Mouse (Mus musculus): Measurements from ENCODE around the gene Crtc1. TPM values are rescaled to one million over a fixed set of nuclear protein-coding genes. Genes with fewer than 3 reads are reported as not detected.
A peak's percentile ranks its signal among the peaks of the same experiment; 100 is the strongest.

Gene Crtc1
- total and polyA plus RNA-seq, 2 experiments from 2014 or later = 51.7 to 52.9 TPM

DNA sequence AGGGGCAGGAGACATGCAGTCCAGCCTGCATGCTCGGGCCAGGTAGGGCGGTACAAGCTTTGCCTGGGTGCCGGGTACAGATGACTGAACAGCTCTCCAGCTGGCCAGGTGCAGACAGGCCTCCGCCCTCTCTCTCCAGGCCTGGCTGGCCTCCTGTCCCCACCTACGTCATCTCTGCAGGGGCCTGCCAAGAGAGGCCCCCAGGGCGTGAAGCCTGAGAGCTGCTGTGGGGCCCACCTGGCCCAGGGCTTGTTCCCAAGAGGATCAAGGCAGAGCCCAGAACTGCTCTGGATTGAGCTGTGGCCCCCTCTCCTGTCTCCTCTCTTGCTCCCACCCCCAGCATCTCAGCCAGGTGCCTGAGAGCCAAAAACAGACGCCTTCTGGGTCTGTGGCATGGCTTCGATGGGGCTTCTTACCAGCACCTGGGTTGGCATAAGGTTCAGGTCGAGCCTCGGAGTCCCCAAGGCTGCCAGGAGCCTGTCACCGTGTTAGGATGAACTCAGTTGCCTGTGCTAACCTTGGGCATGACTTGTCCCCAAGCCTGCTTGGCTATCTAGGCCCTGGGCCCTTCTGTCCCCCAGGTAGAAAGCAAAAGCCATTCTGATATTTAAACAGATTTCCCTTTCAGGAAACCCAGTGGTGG is 32.8 kb downstream of the Crtc1 start:
- no peak for TF ChIP-seq CTCF (IDR thresholded peaks at IDR 0.05; ENCODE audit: low read depth)
- Histone ChIP-seq H3K9ac (no peak overlapping the region), H3K4me3 (ENCODE audit: low read depth, low read length) (no peak overlapping the region), H3K4me1 (ENCODE audit: insufficient read depth) (0 out of 2 replicates have a peak, but pooled peaks cover 2% of the 10 kb centered on the region), H3K27ac (ENCODE audit: low read depth, low read length) (no peak overlapping the region), H3K4me2 (ENCODE audit: low read depth) (no peak overlapping the region), H3K27me3 (ENCODE audit: insufficient read depth, low read length) (no peaks in the 10 kb centered on the region), H3K36me3 (ENCODE audit: insufficient read depth) (peaks cover 7% of the 10 kb centered on the region), H3K9me3 (ENCODE audit: low read length) (no peaks in the 10 kb centered on the region)
- ATAC-seq = no peak
- DNase-seq = no peak
- WGBS = 78% methylated on average over 11 of the region's 11 CpGs

DNA sequence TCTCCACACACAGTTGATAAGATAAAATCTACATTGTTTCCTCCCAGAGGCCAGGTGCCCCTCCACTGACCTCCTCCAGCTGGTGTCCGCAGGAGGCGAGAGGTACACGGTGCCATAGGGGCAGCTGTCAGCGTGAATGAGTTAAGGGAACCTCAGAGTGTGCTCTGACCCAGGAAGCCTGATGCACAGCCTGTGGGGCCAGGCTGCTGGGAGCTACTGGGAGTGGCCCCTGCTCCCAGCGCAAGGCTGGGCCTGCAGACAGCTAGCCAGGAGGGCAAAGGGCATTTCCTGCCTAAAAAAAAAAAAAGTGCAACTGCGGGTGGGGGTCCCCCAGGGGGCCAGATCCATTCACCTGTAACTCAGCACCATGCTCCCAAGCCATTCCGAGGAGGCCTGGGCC is 34.2 kb downstream of the Crtc1 start:
- Histone ChIP-seq H3K4me3 (ENCODE audit: low read depth, low read length) (no peak overlapping the region), H3K4me2 (ENCODE audit: low read depth) (no peak overlapping the region), H3K9ac (no peak overlapping the region), H3K4me1 (ENCODE audit: insufficient read depth) (0 out of 2 replicates have a peak, but pooled peaks cover 2% of the 10 kb centered on the region), H3K9me3 (ENCODE audit: low read length) (no peaks in the 10 kb centered on the region), H3K27ac (ENCODE audit: low read depth, low read length) (no peak overlapping the region), H3K36me3 (ENCODE audit: insufficient read depth) (peaks cover 12% of the 10 kb centered on the region), H3K27me3 (ENCODE audit: insufficient read depth, low read length) (no peaks in the 10 kb centered on the region)
- TF ChIP-seq CTCF (IDR thresholded peaks at IDR 0.05; ENCODE audit: low read depth) = no peak
- no peak for DNase-seq
- 78% methylated on average over 7 of the region's 7 CpGs for WGBS
- ATAC-seq = no peak

DNA sequence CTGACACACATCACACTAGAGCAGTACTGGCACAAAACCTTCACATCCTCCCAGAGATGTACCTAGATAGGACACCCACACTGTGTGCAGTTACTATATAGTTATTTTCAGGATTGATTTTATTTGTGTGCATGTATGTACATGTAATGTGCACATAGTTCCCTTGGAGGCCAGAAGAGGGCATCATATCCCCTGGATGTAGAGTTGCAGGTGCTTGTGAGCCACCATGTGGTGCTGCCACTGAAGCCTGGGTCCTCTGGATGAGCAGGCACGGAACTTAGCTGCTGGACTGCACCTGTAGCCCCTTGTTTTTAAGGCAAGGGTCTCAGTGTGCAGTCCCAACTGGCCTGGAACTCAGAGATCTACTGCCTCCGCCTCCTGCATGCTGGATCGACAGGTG is 35.2 kb downstream of the Crtc1 start:
- H3K4me3 ChIP-seq (ENCODE audit: low read depth, low read length) = no peak overlapping the region
- no peak overlapping the region for H3K4me2 ChIP-seq (ENCODE audit: low read depth)
- DNase-seq = no peak
- H3K27me3 ChIP-seq (ENCODE audit: insufficient read depth, low read length) = no peaks in the 10 kb centered on the region
- no peak overlapping the region for H3K9ac ChIP-seq
- no peak for ATAC-seq
- H3K27ac ChIP-seq (ENCODE audit: low read depth, low read length) = no peak overlapping the region
- no peaks in the 10 kb centered on the region for H3K9me3 ChIP-seq (ENCODE audit: low read length)
- H3K4me1 ChIP-seq (ENCODE audit: insufficient read depth) = no peaks in the 10 kb centered on the region
- 0 out of 2 replicates have a peak, but pooled peaks have one; percentile 15 for TF ChIP-seq CTCF (IDR thresholded peaks at IDR 0.05; ENCODE audit: low read depth)
- 96% methylated on average over 3 of the region's 3 CpGs for WGBS
- H3K36me3 ChIP-seq (ENCODE audit: insufficient read depth) = peaks cover 16% of the 10 kb centered on the region

DNA sequence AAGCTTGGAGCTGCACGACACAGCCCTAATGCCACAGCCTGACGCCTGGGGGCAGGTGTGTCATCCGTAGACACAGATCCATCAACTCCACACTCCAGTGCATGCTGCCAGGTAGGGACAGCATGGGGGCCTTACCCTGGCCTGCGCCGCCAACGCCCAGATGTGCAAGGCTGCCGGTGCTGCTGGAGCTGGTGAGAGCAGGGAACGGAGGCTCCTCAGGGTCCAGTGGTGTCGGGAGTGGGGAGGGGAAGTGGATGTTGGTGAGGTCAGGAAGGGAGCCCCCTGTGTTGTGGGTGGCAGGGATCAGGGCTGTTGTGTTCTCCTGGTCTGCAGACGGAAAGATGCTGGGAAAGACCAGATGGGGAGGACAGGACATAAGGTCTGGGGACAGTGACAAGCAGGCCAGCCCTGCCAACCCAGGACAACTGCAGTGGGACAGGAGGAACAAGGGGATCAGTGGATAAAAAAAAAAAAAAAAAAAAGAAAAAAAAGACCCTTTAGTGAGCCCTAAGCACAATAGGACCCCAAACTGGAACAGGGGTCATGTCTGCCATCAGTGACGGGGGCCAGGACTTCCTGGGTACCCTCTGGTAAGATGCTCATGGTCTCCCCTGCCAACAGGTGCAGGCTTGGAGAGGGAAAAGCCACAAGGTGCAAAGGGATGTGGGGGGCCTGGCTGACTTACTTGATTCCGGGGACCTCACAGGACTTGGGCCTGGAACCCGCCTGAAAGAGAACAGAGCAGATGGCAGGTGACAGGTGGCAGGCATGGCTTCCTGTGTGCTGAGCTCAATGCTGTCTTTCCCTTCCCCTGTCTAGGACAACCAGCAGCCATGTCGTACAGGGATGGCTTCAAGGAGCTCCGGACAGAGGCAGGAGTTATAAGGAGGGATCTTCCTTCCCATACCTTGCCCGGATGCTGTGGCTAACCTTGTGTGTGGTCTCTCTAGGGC is 41.5 kb downstream of the Crtc1 start:
- H3K27ac ChIP-seq (ENCODE audit: low read depth, low read length) = no peak overlapping the region
- no peak overlapping the region for H3K9ac ChIP-seq
- H3K4me3 ChIP-seq (ENCODE audit: low read depth, low read length) = no peak overlapping the region
- DNase-seq (no peak), ATAC-seq (no peak)
- H3K4me1 ChIP-seq (ENCODE audit: insufficient read depth) = no peaks in the 10 kb centered on the region
- no peaks in the 10 kb centered on the region for H3K27me3 ChIP-seq (ENCODE audit: insufficient read depth, low read length)
- no peaks in the 10 kb centered on the region for H3K9me3 ChIP-seq (ENCODE audit: low read length)
- WGBS = 84% methylated on average over 16 of the region's 16 CpGs
- H3K36me3 ChIP-seq (ENCODE audit: insufficient read depth) = peaks cover 27% of the 10 kb centered on the region
- no peak overlapping the region for H3K4me2 ChIP-seq (ENCODE audit: low read depth)
- TF ChIP-seq CTCF (IDR thresholded peaks at IDR 0.05; ENCODE audit: low read depth) = no peak

DNA sequence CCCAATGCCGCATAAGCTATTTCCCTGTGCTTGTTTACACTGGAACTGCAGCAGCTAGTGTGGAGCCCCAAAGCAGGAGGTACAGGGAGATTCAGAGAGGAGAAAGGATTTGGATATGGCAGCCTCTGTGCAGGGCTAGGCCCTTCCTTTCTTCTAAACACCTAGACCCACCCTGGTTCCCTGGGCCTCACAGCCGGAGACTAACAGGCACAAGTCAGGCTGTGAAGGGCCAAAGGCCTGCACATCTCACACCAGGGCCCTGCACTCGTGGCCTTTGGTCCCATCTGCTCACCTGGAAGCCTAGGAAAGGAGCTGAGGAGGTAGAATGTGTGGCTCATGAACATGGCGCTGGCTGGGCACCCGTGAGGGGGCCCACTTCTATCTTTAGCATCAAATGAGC is 43.2 kb downstream of the Crtc1 start:
- H3K9me3 ChIP-seq (ENCODE audit: low read length) = no peaks in the 10 kb centered on the region
- H3K27me3 ChIP-seq (ENCODE audit: insufficient read depth, low read length) = no peaks in the 10 kb centered on the region
- ATAC-seq = no peak
- no peak for DNase-seq
- H3K4me2 ChIP-seq (ENCODE audit: low read depth) = no peak overlapping the region
- TF ChIP-seq CTCF (IDR thresholded peaks at IDR 0.05; ENCODE audit: low read depth) = no peak
- H3K9ac ChIP-seq = no peak overlapping the region
- no peak overlapping the region for H3K4me3 ChIP-seq (ENCODE audit: low read depth, low read length)
- H3K27ac ChIP-seq (ENCODE audit: low read depth, low read length) = no peak overlapping the region
- H3K4me1 ChIP-seq (ENCODE audit: insufficient read depth) = no peaks in the 10 kb centered on the region
- H3K36me3 ChIP-seq (ENCODE audit: insufficient read depth) = peaks cover 39% of the 10 kb centered on the region
- 81% methylated on average over 5 of the region's 5 CpGs for WGBS

DNA sequence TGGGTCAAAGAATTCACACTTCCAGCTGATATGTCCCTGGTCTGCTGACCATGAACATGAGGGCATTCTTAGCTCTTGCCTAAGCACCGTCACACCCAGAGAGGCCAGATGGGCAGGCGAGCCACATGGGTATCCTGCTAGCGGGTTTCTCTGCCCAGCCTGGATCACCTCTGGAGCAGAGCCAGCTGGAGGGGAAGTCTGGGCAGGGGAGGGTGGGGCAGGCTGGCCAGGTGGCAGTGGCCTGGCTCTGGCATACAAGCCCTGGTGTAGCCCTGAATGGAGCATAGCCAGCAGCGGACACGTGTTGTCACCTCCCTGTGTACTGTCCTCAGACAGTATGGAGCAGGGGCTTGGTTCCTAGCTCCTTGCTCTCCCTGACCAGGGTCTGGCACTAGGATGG is 43.7 kb downstream of the Crtc1 start:
- H3K27me3 ChIP-seq (ENCODE audit: insufficient read depth, low read length) = no peaks in the 10 kb centered on the region
- 0 out of 2 replicates have a peak, but pooled peaks have one; percentile 5 for ATAC-seq
- H3K4me3 ChIP-seq (ENCODE audit: low read depth, low read length) = no peak overlapping the region
- no peaks in the 10 kb centered on the region for H3K4me1 ChIP-seq (ENCODE audit: insufficient read depth)
- no peak overlapping the region for H3K9ac ChIP-seq
- TF ChIP-seq CTCF (IDR thresholded peaks at IDR 0.05; ENCODE audit: low read depth) = no peak
- H3K9me3 ChIP-seq (ENCODE audit: low read length) = no peaks in the 10 kb centered on the region
- H3K36me3 ChIP-seq (ENCODE audit: insufficient read depth) = peaks cover 44% of the 10 kb centered on the region
- H3K27ac ChIP-seq (ENCODE audit: low read depth, low read length) = no peak overlapping the region
- DNase-seq = no peak
- H3K4me2 ChIP-seq (ENCODE audit: low read depth) = no peak overlapping the region
- WGBS = 70% methylated on average over 5 of the region's 5 CpGs
